Mouse (Mus musculus) midbrain, embryonic 14.5 days (tissue): ENCODE measurements around the gene 4930572O03Rik. TPM values are rescaled to one million over a fixed set of nuclear protein-coding genes. Genes with fewer than 3 reads are reported as not detected.
"Not testable (repeated sequence)": the region's sequence is repeated elsewhere in the genome, so short reads cannot be mapped to it uniquely, and the experiment has no call there.

Experiments used
- ATAC-seq: fragments of 200-750 bp; cut with Nextera tagmentation; 2 replicates; pipeline ENCODE4 v1.8.0; 2017; ENCODE audit warnings: moderate number of reproducible peaks, moderate library complexity; ENCODE audit not compliant: low FRiP score, low TSS enrichment
- DNase-seq: peaks from one replicate; pipeline ENCODE4 v3.0.0-alpha.2; 2015
- H3K27ac ChIP-seq: fragments of 300-500 bp; sonication (generic); replicated peaks from 2 replicates; pipeline ENCODE4 v1.5.1; 2014; ENCODE audit warnings: mild to moderate bottlenecking, low read depth, low read length, moderate library complexity
- H3K27me3 ChIP-seq: fragments of 300-500 bp; sonication (generic); 2 replicates; pipeline ENCODE4 v1.6.1; 2014; ENCODE audit warnings: low read length, control low read depth, mixed read lengths; ENCODE audit not compliant: control insufficient read depth, insufficient read depth
- H3K36me3 ChIP-seq: fragments of 300-500 bp; sonication (generic); 2 replicates; pipeline ENCODE4 v1.6.1; 2014; ENCODE audit warnings: low read length, control low read depth; ENCODE audit not compliant: control insufficient read depth, insufficient read depth
- H3K4me1 ChIP-seq: fragments of 300-500 bp; sonication (generic); 2 replicates; pipeline ENCODE4 v1.6.1; 2014; ENCODE audit warnings: mild to moderate bottlenecking, antibody characterized with exemption, low read length, control low read depth; ENCODE audit not compliant: control insufficient read depth, insufficient read depth
- H3K4me2 ChIP-seq: fragments of 300-500 bp; sonication (generic); 2 replicates; pipeline ENCODE4 v1.6.1; 2014; ENCODE audit warnings: mild to moderate bottlenecking, low read length, moderate library complexity
- H3K4me3 ChIP-seq: fragments of 300-500 bp; sonication (generic); replicated peaks from 2 replicates; pipeline ENCODE4 v1.5.1; 2014; ENCODE audit warnings: low read depth, low read length
- H3K9ac ChIP-seq: fragments of 300-500 bp; sonication (generic); replicated peaks from 2 replicates; pipeline ENCODE4 v1.6.1; 2014; ENCODE audit warnings: mild to moderate bottlenecking, low read length, moderate library complexity
- H3K9me3 ChIP-seq: fragments of 300-500 bp; sonication (generic); 2 replicates; pipeline ENCODE4 v1.6.1; 2016; ENCODE audit warnings: low read length, control low read depth, mixed read lengths; ENCODE audit not compliant: control insufficient read depth
- WGBS: fragments of 180-500 bp; shearing (Covaris S2); extraction: QIAGEN DNeasy Blood & Tissue Kit; methylation state at CpG from one replicate; pipeline ENCODE4 v1.1.7; 2014; 5-methylcytosine and 5-hydroxymethylcytosine counted together
- polyA plus RNA-seq: library from polyadenylated mRNA; unstranded; fragments of >200 nt; fragmentation: Nextera tagmentation; extraction: Ambion mirVana; gene quantifications from 2 replicates; pipeline ENCODE4 v1.2.1, GENCODE M21; 2014

Gene 4930572O03Rik
- polyA plus RNA-seq, 1 experiment from 2014 or later = not detected

- not testable (repeated sequence) for H3K27me3 ChIP-seq, H3K4me3 ChIP-seq, DNase-seq, H3K36me3 ChIP-seq, H3K9ac ChIP-seq, H3K4me2 ChIP-seq, H3K27ac ChIP-seq, H3K4me1 ChIP-seq
- H3K9me3 ChIP-seq = peaks cover 12% of the 10 kb centered on the region
- ATAC-seq = peak; percentile 84
- 70% methylated on average over 13 of the region's 13 CpGs for WGBS
Observed at GRCm38 (mm10) chr5:15679980-15680949, 23.4 kb upstream of the 4930572O03Rik start.

DNA sequence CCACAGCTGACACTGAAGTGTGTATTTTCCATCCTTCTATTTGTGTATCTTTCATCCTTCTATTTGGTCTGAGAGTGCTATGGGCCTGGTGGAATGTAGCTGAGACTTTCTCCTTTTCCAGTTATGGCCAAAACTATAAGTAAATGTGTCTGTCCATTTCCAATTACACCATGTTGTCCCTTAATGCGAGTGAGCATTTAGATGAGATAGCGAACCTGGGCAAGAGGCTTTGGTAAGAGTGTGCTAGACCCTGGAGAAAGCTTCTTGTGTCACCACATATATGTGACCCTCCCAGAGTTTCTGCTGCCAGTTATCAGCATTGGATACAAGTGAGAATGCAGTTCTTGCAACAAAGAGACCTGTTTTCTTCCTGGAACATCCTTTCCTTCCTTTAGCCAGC lies 22.0 kb upstream of the 4930572O03Rik start:
- H3K9ac ChIP-seq, H3K9me3 ChIP-seq, H3K27ac ChIP-seq, H3K4me3 ChIP-seq, H3K36me3 ChIP-seq, H3K4me1 ChIP-seq, ATAC-seq, DNase-seq, H3K27me3 ChIP-seq, H3K4me2 ChIP-seq: not testable (repeated sequence)
- 69% methylated on average over 2 of the region's 2 CpGs for WGBS

DNA sequence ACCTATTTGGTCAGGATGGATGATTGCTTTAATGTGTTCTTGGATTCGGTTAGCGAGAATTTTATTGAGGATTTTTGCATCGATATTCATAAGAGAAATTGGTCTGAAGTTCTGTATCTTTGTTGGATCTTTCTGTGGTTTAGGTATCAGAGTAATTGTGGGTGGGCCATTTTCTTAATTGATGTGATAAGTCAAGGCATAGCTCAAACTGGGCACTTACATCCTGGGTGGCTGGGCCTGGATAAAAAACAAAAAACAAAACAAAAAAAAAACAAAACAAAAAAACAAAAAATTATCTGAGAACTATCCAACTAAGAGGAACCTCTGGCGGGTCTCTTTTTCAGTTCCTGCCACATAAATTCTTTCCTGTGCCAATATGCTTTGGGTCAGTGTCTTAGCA lies 20.9 kb upstream of the 4930572O03Rik start:
- H3K4me3 ChIP-seq, H3K36me3 ChIP-seq, H3K27me3 ChIP-seq, H3K9ac ChIP-seq, H3K4me1 ChIP-seq, H3K4me2 ChIP-seq, DNase-seq, H3K27ac ChIP-seq: not testable (repeated sequence)
- WGBS = 76% methylated on average over 2 of the region's 4 CpGs
- peaks cover 16% of the 10 kb centered on the region for H3K9me3 ChIP-seq
- peak; percentile 66 for ATAC-seq

DNA sequence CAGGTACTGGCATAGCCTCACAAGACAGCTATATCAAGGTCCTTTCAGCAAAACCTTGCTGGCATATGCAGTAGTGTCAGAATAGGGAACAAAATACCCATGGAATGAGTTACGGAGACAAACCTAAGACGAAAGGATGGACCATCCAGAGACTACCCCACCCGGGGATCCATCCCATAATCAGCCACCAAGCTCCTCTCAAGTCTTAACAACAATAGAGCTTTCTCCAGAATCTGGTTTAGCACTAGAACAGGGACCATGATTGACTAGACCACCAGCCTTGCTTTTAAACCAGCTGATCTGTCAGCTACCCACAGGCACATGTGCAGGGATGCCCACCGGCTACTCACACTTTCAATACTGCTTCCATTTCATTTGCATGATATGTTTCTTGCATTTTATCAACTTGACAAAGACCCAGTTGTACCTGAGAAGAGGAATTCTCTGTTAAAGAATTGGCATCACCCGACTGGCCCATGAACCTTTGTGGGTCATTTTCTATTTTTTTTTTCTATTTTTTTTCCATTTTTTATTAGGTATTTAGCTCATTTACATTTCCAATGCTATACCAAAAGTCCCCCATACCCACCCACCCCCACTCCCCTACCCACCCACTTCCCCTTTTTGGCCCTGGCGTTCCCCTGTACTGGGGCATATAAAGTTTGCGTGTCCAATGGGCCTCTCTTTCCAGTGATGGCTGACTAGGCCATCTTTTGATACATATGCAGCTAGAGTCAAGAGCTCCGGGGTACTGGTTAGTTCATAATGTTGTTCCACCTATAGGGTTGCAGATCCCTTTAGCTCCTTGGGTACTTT lies 17.8 kb upstream of the 4930572O03Rik start:
- H3K4me3 ChIP-seq, H3K36me3 ChIP-seq, H3K9ac ChIP-seq, H3K4me1 ChIP-seq, H3K27ac ChIP-seq, DNase-seq, H3K27me3 ChIP-seq, H3K4me2 ChIP-seq: not testable (repeated sequence)
- WGBS = 89% methylated on average over 5 of the region's 8 CpGs
- peak; percentile 82 for ATAC-seq
- peaks cover 13% of the 10 kb centered on the region for H3K9me3 ChIP-seq

GRCm38 (mm10) chr5:15673989-15674388 lies 17.1 kb upstream of the 4930572O03Rik start:
- H3K4me1 ChIP-seq, H3K9ac ChIP-seq, H3K36me3 ChIP-seq, H3K27ac ChIP-seq, ATAC-seq, H3K4me3 ChIP-seq, DNase-seq, H3K4me2 ChIP-seq, H3K27me3 ChIP-seq: not testable (repeated sequence)
- WGBS = 80% methylated on average over 2 of the region's 2 CpGs
- H3K9me3 ChIP-seq = peaks cover 13% of the 10 kb centered on the region

DNA sequence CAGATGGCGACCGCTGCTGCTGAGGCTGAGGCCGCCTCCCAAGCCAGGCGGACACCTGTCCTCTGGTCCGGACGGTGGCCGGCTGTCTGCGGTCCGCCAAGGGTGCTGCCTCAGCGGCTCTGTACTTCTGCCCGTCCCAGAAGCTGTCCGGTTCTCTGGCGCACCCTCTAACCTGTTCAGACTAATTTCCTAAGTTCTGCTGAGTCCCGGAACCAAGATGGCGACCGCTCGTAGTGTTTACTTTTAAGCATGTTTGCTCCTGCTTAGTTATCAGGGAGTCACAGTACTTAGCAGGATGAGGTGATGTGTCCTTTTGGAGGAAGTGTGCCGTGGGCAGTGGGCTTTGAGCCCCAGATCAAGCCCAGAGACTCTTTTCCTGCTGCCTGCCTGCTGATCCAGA lies 13.9 kb upstream of the 4930572O03Rik start:
- peak; percentile 63; the same call in 1 of the 2 replicates for ATAC-seq
- H3K27ac ChIP-seq, H3K4me3 ChIP-seq, H3K4me2 ChIP-seq, H3K27me3 ChIP-seq, H3K9ac ChIP-seq, DNase-seq, H3K4me1 ChIP-seq, H3K36me3 ChIP-seq, H3K9me3 ChIP-seq: not testable (repeated sequence)
- 85% methylated on average over 7 of the region's 18 CpGs for WGBS

DNA sequence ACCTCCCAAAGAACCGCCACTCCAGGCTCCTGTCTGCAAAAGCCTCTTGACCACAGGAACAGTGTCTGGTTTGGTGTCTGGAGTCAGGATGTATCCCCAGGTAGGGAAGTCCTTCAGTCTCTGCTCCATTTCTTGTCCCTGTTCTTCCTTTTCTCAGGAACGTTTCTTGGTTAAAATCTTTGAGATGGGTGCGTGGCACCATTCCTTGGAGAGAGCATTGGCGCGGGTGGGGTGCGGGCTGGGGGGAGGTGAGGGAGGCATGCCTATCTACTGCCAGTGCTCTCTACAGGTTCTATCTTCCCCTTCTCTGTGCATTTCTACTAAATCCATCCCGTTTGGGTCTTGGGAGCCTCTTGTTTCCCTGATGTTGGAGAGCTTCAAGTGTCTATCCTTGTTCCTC lies 7.0 kb upstream of the 4930572O03Rik start:
- not testable (repeated sequence) for H3K4me2 ChIP-seq, ATAC-seq

GRCm38 (mm10) chr5:15652334-15652733 lies 4.5 kb downstream of the 4930572O03Rik start:
- H3K36me3 ChIP-seq, H3K4me1 ChIP-seq, H3K27ac ChIP-seq, ATAC-seq, H3K9me3 ChIP-seq, H3K4me3 ChIP-seq, H3K4me2 ChIP-seq, H3K27me3 ChIP-seq, H3K9ac ChIP-seq: not testable (repeated sequence)
- WGBS = 67% methylated on average over 2 of the region's 2 CpGs
- DNase-seq = peak; percentile 19

More for the DNA sequence above, 7.0 kb upstream of the 4930572O03Rik start:
- not testable (repeated sequence) for H3K4me3 ChIP-seq, H3K9ac ChIP-seq, H3K27ac ChIP-seq, H3K27me3 ChIP-seq, H3K36me3 ChIP-seq, H3K9me3 ChIP-seq, H3K4me1 ChIP-seq, DNase-seq
- WGBS = 76% methylated on average over 7 of the region's 7 CpGs
